In the genomic region with DNA sequence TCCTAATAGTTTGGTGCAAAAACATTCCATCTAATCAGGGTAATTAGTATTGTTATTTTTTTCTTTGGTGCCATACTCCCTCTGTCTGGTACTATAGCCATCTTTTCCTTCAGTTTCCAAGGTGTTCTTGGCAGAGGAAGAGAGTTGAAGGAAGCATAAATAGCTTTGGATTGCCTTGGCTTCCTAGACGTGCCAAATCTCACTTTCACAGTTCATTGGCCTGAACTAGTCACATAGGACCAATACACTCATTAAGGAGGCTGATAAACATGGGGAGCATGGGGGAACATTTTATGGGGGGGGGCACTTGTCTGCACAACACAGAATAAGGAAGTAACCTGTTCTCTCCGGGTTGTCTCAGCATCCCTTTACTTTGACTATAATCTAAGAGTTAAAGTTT, we compare ENCODE assay signal across 13 mouse cellular contexts.
"Had no signal": no experiment of that assay in that cellular context is flagged by ENCODE, and none has a peak within 500 bp of the region (broad histone marks: within the 10 kb centered on the region; RNA-seq: fewer than 3 reads in every experiment).

No protein-coding gene starts in this region.

- H3K4me3 ChIP-seq: limb, embryonic 15.5 days; liver, embryonic 12.5 days; megakaryocyte, embryonic 14.5 days had no signal

- ATAC-seq: liver, embryonic 12.5 days; midbrain, embryonic 16.5 days had no signal

- H3K9me3 ChIP-seq: limb, embryonic 15.5 days; liver, embryonic 12.5 days had no signal

- DNase-seq: kidney, postnatal 36 days; left cerebral cortex, postnatal 4 days; lung, postnatal 10 days; thymus, postnatal 4 days had no signal

- H3K9ac ChIP-seq: limb, embryonic 15.5 days; liver, embryonic 12.5 days; lung, embryonic 14.5 days had no signal

- H3K4me2 ChIP-seq: limb, embryonic 15.5 days; liver, embryonic 12.5 days; lung, embryonic 14.5 days; midbrain, embryonic 11.5 days had no signal

- H3K36me3 ChIP-seq: limb, embryonic 15.5 days; liver, embryonic 12.5 days had no signal

- H3K4me1 ChIP-seq: limb, embryonic 15.5 days; liver, embryonic 12.5 days had no signal

- H3K27me3 ChIP-seq: limb, embryonic 15.5 days; liver, embryonic 12.5 days; megakaryocyte, embryonic 14.5 days had no signal

- H3K27ac ChIP-seq: kidney, postnatal 0 days; limb, embryonic 15.5 days; liver, embryonic 12.5 days; macrophage; stomach, postnatal 0 days had no signal
